Mouse (Mus musculus): Measurements from ENCODE around the gene Dbn1. TPM values are rescaled to one million over a fixed set of nuclear protein-coding genes. Genes with fewer than 3 reads are reported as not detected.

Dbn1 gene
- total RNA-seq, 4 experiments from 2014 or later, result 13.6 to 33.8 (median 24.0) TPM

DNA sequence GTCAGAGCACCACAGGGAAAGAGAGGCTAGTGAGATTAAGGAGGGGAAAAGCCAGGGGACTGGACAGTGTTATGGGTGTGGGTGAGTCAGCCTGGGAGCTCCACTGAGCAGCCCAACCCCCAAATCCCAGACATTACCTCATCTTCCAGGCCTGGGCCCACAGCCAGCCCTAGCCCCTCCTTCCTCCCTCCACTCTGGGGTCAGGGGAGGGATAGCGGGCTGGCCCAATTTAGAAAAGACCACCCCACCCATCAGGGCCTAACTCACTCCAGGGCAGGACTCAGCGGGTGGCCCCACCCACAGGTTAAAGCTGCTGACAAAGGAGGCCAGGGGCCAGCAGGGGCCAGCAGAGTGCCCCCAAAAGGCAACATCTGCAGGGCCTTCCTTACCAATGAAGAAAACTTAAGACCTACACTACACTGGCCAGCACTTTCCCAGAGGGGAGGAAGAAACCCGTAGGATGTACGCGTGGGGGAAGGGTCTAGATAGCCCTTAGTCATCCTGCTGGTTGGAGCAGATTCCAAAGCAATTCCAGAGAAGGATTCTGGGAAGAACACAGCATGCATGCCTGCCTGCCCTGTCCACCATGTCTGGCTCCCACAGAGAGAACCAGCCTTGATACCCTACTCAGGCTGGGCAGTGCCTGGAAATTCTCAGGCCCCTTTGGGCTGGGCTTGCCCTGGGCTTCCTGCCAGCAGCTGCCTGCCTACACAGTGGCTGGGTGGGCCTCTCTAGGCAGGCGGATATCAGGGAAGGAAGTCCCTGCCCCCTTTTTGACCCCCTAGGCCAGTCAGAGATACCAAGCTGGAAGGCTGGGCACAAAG, 23.0 kb upstream of the Dbn1 start:
- DNase-seq, result peak; percentile 63

DNA sequence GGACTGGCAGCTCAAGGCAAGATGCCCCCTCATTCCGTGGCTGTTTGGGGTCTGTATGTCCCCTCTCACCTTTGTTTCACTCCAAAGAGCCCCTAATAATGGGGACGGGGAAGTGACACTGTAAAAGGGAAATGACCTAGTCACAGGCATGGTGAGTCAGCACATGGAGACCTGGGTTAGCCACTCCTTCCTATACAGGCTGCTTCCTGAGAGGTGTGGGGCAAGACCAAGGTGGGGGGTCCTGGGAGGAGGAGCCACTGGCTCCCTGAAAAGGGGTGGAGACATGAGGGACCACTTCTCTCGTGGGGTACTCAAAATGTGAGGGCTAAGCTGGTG, 22.4 kb upstream of the Dbn1 start:
- no peak for DNase-seq

DNA sequence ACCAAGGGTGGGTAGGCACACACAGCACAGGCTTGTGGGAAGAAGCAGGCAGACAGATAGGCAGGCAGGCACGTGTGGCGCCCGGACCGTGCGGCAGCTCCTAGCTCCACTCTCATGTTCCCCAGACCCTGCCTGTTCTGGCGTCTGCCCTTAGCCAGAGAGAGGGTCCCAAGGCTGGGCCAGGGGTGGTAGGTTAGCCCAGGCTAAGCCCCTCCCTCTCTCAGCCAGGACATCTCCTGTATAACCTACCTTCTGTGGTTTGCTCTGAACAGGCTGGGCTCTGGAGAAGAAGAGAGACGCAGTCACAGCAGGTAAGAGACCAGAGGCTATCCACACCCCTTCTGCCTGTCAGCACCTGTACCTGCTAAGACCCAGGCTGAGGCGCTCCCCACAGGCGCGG, 20.6 kb upstream of the Dbn1 start:
- no peak for DNase-seq

DNA sequence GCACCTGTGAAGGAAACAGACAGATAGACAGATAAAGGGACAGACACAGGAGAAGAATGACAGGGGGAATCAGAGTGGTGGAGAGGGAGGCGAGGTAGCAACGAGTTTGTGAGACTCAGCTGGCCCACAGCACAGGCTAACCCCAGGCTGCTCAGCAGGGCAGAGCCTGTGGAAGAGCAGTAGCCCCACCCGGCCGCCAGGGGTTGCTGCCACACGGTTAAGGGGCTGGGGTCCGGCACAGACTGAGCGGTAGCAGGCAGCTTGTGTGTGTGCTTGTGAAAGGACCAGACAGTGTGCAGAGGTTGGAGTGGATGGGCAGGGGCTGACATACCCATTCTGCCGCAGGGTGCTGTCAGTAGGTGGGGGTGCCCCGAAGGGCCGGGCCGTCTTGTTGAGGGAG, 20.0 kb upstream of the Dbn1 start:
- DNase-seq, result no peak

DNA sequence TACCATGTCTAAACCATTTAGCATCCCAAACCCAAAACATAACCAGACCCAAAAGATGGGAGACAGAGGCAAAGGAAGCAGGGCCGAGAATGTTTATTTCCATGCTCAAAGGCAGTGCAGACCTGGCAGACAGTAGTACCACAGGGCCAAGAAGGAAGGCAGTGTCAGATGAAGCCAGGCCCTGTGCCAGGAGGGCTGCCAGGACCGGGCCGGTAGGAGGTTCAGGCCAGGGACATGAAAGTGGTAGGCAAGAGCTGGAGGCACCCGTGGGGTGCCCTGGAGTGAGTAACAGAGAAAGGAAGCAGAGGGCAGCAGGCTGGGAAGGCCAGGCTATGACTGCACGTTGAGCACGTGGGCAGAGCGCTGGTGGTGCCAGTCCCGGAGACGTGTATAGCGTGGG, 18.8 kb upstream of the Dbn1 start:
- no peak for DNase-seq

DNA sequence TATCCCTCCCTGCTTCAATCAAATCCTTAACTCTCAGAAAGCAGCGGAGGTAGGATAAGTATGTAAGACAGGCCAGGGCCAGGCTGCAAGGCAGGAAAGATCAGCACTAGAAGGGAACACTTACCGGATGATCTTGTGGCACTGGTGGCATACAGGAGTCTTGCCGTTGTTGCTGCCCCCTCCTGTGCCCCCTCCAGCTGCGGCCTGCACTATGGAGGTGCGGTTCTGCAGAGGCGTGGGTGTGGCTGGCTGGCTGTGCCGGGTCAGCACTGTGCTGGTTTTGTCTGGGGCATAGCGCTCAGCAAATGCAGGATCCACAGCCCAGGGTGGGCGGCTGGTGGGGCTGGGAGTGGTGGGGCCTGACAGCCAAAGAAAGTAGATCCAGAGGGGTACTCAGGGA, 17.9 kb upstream of the Dbn1 start:
- DNase-seq, result no peak

DNA sequence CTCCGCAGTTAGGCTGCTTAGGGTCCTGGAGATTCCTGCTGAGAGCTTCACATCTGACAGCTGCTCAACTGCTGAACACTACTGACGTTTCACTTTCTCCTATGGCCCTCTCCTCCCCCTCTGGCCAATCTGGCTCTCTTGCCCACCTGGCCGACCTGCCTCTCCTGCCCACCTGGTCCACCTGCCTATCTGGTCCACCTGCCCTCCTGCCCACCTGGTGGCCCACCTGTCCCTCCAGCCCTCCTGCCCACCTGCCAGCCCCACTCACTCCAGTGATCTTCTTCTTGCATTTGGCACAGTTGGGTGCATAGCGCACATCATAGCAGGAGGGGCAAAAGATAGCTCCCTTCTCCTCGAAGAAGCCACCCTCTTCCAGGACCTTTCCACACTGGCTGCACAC, 16.5 kb upstream of the Dbn1 start:
- DNase-seq, result no peak

DNA sequence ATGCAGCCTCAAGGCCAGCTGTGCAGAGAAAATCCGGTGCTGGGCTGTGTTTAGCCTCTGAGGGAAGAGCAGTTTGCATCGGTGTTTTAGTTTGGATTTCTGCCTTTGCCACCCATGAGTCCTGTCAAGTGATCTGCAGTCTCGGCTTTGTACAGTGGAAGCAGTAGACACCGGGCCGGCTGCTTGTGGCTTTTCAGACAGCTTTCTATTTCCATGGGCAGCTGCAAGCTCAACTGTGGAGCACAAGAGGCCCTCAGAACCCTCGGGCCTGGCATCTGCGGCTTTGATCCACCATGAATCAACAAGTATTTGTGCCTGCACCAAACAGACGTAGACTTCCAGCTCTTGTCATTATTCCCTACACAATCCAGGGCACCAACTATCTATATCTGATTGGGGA, 14.5 kb upstream of the Dbn1 start:
- DNase-seq, result no peak

DNA sequence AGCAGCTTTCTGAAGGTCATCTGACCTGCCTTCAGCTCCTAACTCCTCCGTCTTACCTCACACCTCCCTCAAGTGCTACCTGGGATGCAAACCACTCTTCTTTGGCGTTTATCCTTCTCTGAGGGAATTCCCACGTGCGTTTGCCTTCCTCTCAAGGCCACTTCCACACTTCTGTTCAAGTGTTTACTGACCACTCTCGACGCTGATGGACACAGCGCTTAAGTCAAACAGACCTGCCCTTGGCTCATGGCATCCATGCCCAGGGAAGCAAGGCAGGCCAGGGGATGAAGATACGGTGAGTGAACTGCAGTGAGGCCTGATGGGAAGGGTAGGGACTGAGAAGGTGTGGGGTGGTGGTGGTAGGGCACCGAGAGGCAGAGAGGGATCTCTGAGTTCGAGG, 12.7 kb upstream of the Dbn1 start:
- DNase-seq, result no peak

DNA sequence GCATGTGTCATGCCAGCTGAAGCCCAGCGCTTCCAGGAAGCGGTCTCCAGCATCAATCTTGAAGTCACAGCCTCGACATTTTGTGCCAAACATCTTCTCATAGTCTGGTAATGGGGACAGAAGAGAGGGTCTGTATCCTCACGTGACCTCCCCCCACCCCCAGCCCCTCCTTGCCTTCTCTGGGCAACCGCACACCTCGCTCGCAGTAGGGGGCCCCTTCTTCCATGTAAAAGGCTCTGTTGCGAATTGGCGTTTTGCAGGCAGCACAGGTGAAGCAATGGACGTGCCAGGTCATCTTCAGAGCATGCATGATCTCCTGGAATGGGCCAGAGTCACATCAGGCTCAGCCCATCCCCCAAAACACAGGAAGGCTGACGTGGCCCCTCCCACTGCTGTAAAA, 11.0 kb upstream of the Dbn1 start:
- DNase-seq, result no peak

DNA sequence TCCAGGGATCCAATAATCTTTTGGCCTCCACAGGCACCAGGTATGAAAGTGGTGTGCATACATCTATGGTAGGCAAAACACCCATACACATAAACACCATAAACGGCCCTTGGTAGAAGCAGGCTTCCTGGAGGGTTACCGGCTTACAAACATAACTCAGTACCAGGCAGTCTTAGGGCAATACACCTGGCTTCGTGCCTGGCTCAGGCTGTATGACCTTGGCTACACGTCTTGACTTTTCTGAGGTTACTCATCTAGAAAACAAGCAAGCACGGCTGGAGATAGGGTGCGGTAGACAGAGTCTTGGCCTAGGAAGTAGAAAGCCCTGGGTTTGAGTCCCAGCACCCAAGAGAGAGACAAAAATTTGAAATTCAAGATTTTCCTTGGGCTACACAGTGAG, 8.8 kb upstream of the Dbn1 start:
- DNase-seq, result no peak

DNA sequence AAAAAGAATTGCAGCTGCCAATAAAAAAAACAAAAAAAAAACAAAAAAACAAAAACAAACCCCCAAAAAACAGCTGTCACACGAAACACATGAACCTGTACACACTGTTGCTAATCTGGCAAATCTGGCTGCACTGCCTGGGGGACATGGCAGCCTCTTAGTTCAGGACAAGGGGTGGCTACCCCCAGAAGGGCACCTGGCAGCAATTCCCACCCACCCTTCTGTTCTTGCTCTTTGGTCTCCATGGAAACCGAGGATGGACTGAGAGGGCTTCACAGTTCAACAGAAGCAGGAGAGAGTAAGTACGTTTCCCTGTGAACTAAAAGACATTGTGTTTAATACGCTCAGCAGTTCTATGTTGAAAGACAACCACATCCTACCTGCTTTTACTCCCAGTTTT, 7.8 kb upstream of the Dbn1 start:
- DNase-seq, result no peak

DNA sequence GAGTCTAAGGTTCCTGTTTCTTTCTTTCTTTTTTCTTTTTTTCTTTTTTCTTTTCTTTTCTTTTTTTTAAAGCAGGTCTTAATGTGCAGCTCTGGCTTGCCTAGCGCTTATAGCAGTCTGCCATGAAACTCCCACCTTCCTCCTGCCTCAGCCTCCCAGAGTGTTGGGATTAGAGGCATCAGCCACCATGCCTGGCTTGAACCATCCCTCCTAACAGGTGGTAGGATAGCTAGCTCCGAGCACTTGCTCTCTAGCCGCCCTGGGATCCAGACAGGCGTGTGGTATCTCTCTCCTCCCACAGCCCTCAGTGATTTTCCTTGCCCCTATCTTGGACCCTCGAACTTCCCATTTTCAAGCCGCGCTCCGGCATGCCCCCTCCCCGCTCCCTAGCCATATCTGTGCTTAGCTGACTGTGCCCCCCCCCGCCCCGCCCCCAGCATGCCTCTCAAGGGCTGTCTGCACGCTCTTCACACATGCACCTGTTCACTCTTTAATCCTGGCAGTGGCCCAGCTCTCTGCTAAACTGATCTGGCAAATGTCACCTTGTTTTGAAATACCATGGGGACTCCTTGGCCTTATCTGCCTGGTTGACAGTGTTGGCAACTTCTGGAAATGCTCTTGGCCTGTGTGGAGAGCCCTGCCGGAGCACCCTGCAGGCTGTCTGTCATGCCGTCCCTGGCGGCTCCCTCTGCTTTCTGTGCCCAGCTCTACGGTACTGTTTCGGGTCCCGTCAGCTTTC, 7.1 kb upstream of the Dbn1 start:
- DNase-seq, result no peak

DNA sequence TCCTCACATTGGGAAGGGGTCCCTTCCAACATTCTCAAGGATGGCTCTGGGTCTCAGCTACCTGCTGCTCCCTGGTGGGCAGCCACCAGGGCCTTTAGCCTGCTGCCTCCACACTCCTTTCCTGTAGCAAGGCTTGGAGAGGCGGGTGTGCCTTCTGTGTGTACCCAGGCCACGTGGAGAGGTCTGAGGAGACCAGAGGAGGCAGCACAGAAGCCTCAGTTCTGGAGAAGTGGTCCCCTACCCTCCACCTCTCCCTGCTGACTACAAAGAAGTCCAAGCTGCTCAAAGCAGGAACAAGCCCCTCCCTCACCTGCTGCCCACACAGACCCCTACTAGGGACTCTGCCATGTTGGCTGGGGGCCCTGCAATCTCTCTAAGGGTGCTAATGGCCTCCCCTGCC, 6.3 kb upstream of the Dbn1 start:
- DNase-seq, result no peak

DNA sequence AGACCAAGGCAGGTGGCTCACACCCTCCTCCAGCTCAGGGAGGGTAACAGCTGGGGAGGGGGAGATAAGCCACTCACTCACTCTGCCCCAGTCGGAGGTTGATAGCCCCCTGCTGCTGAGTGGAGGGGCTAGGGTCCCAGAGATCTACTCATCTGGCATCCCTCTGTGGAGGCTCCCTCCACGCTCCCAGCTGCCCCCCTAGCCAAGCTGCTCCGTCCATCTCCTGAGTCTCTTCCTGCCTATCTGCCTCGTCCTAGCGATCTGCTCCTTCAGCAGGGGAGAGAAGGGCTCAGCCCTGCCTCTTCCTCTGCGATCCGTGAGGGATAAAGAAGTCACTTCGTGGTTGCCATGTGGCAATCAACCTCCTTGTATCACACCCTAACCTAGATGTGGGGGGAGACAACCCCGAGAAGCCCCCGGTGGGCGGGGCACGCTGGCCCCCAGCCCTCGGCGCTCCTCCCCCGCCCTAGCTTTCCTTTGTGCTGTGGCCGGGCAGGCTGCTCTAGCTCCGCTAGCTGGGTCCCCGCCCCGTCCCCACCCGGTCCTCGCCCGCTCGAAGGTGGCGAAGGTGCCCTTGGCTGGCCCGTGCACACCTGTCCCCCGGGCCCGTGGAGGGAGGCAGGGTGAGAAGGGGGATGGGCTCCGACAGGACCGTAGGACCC, 864 bp downstream of the Dbn1 start:
- no peak for DNase-seq

DNA sequence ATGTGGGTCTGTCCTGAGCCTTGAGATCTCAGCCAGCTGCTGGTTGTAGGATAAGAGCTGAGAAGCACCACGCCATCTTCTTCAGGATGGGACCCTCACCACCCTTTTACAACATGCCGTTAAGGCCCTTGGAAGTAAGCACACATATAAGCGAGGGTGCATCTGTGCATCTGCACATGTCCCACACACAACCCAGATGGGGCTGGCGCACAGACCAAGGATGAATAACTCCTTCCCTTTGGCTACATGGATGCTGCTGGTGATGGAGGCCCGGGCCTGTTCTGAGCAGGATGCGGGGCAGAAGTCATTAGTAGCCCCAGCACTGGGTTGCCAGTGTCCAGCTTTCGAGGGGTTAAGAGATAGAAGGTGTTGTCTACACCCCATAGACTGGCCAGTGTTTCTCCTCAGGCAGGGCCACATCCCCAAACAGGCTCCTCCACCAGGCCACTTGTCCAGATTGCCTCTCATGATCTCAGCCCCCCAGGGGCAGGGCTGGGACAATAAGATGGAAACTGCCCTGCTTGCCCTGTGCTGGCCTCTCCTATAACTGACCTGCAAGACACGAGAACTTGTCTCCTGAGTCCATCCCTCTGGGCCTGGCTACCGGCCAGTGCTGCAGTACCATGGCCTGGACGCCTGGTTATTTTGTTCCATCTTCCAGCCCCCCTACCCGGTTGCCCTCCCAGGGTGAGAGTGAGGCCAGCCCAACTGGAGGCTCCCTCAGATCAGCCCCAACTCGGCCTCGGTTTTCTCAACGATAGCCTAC, 1.7 kb downstream of the Dbn1 start:
- DNase-seq, result no peak

DNA sequence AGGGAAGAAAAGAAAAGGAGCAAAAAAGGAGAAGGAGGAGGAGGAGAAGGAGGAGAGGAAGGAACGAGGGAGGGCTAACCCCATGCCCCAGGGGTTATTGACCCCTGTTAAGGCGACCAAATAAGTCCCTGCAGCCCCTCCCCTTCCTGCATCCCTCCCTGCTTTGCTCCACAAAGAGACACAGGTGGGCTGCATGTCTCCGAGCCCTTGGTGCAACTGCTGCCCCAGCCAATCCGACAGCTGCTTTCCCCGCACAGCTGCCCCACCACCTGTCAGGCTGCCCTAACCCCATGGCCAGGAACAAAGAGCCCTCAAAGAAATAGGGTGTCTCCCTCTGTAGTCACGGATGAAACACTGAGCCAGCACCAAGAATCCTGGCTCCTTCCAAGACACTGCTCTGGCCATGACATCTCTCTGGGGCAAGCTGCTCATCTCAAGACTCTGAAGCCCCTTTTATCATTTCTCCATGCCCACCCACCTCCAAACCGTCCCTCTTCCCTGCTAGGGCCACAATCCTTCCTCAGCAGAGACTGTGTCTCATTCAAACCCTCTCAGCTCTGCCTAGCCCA, 3.3 kb downstream of the Dbn1 start:
- DNase-seq, result no peak

DNA sequence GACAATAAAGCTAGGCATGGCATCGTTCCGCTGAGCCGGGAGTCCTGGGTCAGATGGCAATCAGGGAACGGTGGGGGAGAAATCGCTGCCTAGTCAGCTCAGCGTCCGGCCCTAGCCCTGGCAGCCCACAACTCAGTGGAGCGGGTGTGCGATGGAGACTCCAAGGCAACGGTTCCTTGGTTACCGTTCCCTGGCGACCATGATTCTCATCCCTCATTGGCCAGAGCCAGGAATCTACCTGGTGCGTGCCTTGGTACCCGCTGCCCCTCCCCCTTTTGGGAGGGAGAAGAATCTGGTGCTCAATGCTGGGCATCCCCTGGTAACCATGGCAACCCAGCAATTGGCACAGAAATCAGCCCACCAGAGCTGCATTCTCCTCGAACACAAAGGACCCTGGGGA, 4.3 kb downstream of the Dbn1 start:
- DNase-seq, result no peak

DNA sequence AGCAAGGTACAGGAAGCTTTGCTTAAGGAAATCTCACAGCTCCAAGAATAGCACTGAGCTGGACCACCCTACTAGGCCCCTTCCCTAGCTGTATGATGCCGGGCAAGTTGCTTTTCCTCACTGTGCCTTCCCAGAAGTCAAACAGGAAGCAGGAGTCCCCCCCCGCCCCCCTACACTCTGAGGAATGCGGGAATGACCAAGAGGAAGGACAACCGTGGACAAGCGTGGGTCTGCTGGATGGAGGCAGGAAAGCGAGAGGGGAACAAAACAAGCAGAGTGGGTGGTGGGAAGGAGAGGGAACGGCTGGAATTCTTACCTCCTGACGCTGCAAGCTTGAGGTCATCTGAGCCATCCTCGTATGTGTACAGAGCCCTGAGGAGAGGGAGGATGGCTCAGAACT, 4.8 kb downstream of the Dbn1 start:
- DNase-seq, result no peak

DNA sequence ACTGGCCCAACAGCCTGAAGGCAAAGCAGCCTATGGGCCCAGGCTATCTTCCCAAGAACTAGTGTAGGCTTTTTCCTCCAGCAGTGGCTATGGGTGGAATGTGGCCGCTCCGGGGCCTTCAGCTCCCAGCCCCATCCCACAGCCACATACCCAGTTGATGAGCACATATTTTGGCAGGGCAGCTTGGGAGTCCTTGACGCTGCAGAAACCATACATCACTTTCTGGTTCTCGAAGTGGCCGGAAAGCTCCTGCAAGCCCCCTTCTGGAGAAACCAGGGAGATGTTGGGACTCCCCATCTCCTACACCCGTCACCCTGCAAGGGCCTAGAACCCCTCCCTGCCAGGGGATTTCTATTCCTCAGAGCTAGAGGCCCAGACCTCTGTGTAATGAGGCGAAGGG, 5.4 kb downstream of the Dbn1 start:
- peak; percentile 62 for DNase-seq

DNA sequence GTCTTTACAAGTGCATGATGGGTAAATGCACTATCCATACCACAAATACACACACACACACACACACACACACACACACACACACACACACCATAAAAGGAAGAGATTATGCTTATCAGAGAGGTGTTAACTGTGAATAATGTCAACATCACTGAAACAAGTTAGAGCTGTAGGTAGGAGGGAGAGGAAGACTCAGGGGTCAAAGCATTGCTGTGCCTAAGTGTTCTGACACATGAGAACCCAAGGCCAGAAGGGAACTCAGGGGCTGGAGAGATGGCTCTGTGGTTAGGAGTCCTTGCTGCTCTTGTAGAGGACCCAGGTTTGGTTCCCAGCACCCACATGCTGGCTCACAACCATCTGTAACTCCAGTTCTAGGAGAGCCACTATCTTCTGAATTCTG, 8.0 kb downstream of the Dbn1 start:
- DNase-seq, result no peak

DNA sequence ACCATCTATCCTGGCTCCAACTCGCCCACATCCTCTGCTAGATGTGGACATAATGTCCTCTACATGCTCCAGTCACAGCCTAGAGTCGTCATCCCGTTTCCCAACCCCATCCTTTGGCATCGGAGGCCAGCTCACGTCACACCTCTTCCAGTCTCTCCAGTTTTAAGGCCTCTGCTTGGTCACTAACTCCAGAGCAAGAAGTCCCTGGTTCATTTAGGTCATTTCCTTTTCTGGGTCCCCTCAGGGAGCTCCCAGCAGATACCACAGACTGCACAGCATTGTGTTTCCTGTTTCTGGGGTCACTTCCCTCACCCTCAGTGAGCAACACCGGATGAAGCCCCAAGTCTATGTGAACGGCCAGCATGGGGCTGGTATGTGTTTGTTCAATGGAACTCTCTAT, 8.9 kb downstream of the Dbn1 start:
- DNase-seq, result no peak

DNA sequence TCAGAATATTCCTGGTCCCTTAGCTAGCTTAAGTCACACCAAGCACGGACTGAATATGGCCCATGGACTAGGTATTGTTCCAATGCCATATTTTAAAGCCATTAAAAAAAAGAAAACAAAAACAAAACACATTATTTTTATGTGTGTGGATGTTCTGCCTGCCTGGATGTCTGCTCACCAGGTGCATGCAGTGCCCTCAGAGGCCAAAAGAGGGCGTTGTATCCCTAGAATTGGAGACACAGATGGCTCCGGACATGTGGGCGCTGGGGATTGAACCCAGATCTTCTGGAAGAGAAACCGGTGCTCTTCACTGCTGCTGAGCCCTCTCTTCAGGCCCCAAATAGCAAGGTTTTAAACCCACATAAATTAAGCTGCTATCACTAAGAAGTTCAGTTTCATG, 9.9 kb downstream of the Dbn1 start:
- DNase-seq, result no peak
